Mouse (Mus musculus) liver, adult 2 months (tissue): ENCODE results near the gene Wdr82. TPM values are rescaled to one million over a fixed set of nuclear protein-coding genes. Genes with fewer than 3 reads are reported as not detected.

ENCODE experiments used
- DNase-seq: peaks from one replicate; pipeline ENCODE4 v3.0.0-alpha.2; 2011; ENCODE audit warnings: low read depth, low spot score; ENCODE audit errors: extremely low read depth
- H3K27ac ChIP-seq: fragments of 200-500 bp; replicated peaks from 2 replicates; pipeline ENCODE4 v1.5.1; 2012; ENCODE audit warnings: low read depth, mild to moderate bottlenecking, control low read depth, inconsistent platforms, low read length; ENCODE audit not compliant: insufficient read depth
- H3K27me3 ChIP-seq: fragments of 200-500 bp; 2 replicates; pipeline ENCODE4 v1.6.1; 2012; ENCODE audit warnings: mild to moderate bottlenecking, moderate library complexity, low read length, inconsistent platforms; ENCODE audit not compliant: control insufficient read depth, insufficient read depth
- H3K36me3 ChIP-seq: fragments of 200-500 bp; 2 replicates; pipeline ENCODE4 v1.6.1; 2012; ENCODE audit warnings: low read length, inconsistent platforms; ENCODE audit not compliant: control insufficient read depth, insufficient read depth
- H3K4me1 ChIP-seq: fragments of 200-500 bp; 2 replicates; pipeline ENCODE4 v1.6.1; 2011; ENCODE audit warnings: low read length; ENCODE audit not compliant: control insufficient read depth, insufficient read depth
- H3K4me3 ChIP-seq: fragments of 200-500 bp; 2 replicates; pipeline ENCODE4 v1.5.1; 2011; ENCODE audit warnings: low read depth, mild to moderate bottlenecking, control low read depth, low read length, moderate library complexity; ENCODE audit not compliant: insufficient read depth
- H3K79me2 ChIP-seq: fragments of 200-500 bp; 2 replicates; pipeline ENCODE4 v1.6.1; 2012; ENCODE audit warnings: inconsistent platforms, mild to moderate bottlenecking, low read length, moderate library complexity; ENCODE audit not compliant: control insufficient read depth, insufficient read depth
- H3K9ac ChIP-seq: fragments of 200-500 bp; 2 replicates; pipeline ENCODE4 v1.6.1; 2012; ENCODE audit warnings: low read depth, mild to moderate bottlenecking, control low read depth, inconsistent platforms, low read length
- CTCF ChIP-seq: fragments of 200-500 bp; IDR thresholded peaks from 2 replicates; pipeline ENCODE4 v1.5.1; 2011; ENCODE audit warnings: low read depth, low read length, control low read depth
- POLR2A ChIP-seq: fragments of 200-500 bp; IDR thresholded peaks from 2 replicates; pipeline ENCODE4 v1.6.1; 2011; ENCODE audit warnings: low read length, control low read depth; ENCODE audit not compliant: insufficient read depth; ENCODE audit errors: extremely low read depth
- WGBS: fragments of 180-500 bp; shearing (Covaris S2); methylation state at CpG from one replicate; pipeline ENCODE4 v1.1.7; 2018; 5-methylcytosine and 5-hydroxymethylcytosine counted together
- polyA plus RNA-seq: library from polyadenylated mRNA; depleted of rRNA; stranded (reverse); fragments of >200 nt; gene quantifications from 2 replicates; pipeline ENCODE4 v1.2.3, GENCODE M21; 2012
- total RNA-seq: library from RNA; depleted of rRNA; stranded (reverse); fragments of >200 nt; gene quantifications from 2 replicates; pipeline ENCODE4 v1.2.3, GENCODE M21; 2014

The Wdr82 gene
- total and polyA plus RNA-seq, 2 experiments: 23.6 to 36.3 TPM

DNA sequence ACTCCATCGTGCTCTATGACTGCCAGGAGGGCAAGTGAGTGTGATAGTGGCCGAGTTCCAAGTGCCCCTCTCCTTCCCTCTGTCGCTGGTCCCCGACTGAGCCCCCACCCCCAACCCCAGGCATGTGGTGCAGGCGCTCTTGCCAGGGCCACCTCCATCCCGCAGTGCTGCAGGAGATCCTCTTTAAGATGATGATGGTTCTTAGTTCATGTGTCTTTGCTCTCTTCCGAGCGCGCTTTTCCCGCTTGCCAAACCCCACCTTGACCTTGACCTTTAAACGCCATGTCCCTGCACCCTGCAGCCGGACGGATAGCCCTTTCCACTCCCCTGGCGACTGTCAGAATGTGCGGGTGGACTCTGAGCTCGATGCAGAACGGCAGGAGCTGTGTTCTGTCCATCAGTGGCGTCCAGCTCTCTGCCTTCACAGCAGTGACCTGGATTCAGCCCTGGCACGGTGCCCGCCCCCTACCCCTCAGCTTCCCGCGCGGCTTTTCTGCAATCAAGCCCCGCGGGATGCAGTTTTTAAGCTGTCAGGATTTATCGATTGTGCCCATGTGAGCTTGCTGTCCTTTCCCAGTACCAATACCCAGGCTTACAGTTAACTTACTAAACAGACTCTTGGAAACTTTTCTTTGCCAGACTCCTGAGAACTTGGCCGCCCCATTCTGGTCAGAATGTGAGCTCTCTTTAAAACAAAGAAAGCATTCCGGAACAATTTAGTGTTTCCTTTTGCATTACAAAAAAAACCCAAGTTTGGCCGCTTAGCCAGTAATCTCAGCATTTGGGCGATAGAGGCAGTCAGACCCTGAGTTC lies 824 bp downstream of the Wdr82 start:
- H3K36me3 ChIP-seq: peaks cover 4% of the 10 kb centered on the region
- H3K9ac ChIP-seq: peak overlapping the region; percentile 98
- DNase-seq: peak; percentile 92
- peak overlapping the region; percentile 95 for H3K4me3 ChIP-seq
- H3K27me3 ChIP-seq: no peaks in the 10 kb centered on the region
- WGBS: under 1% methylated on average over 30 of the region's 30 CpGs
- peak overlapping the region; percentile 97 for H3K27ac ChIP-seq
- peaks cover 15% of the 10 kb centered on the region for H3K79me2 ChIP-seq
- H3K4me1 ChIP-seq: peaks cover 14% of the 10 kb centered on the region
- TF ChIP-seq POLR2A (peak; percentile 50), CTCF (no peak)

DNA sequence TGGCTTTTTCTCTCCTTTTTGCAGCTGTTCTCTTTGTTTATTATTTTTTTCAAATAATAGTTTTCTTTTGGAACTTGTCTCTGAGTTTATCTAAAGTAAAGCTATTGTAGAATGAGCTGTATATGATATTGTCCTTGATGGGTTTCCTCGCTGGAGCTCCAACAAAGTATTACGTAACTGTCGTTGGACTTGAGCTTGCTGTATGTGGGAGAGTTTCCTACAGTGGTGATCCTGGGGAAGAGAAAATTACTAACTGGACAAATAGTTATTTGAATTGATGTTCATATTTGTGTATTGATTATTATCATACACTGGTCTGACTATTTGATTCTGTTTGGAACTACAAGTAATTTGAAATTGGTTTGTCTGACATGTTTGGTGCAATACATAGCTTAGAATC lies 1.8 kb downstream of the Wdr82 start:
- H3K27ac ChIP-seq: no peak overlapping the region
- H3K36me3 ChIP-seq: peaks cover 13% of the 10 kb centered on the region
- peaks cover 14% of the 10 kb centered on the region for H3K4me1 ChIP-seq
- H3K4me3 ChIP-seq: peak overlapping the region; percentile 36; the same call in 1 of the 2 replicates
- DNase-seq: peak; percentile 68
- H3K79me2 ChIP-seq: peaks cover 19% of the 10 kb centered on the region
- WGBS: 2% methylated on average over 3 of the region's 3 CpGs
- TF ChIP-seq CTCF: no peak
- no peak for TF ChIP-seq POLR2A
- H3K9ac ChIP-seq: no peak overlapping the region
- no peaks in the 10 kb centered on the region for H3K27me3 ChIP-seq

DNA sequence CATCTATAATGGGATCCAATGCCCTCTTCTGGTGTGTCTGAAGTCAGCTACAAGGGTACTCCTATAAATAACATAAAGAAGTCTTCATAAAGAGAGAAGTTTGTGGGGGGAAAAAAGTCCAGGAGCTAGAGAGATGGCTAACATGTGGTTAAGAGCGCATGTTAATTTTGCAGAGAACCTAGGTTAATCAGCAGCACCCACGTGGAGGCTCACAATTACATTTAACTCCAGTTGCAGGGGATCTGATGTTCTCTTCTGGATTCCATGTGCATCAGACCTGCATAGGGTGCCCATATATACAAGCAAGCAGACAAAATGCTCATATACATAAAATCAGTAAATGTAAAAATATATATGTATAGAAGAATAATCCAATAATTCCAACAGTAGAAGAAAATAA lies 2.6 kb downstream of the Wdr82 start:
- Histone ChIP-seq H3K79me2 (peaks cover 25% of the 10 kb centered on the region), H3K4me3 (no peak overlapping the region), H3K27ac (no peak overlapping the region), H3K36me3 (peaks cover 21% of the 10 kb centered on the region), H3K4me1 (peaks cover 14% of the 10 kb centered on the region), H3K27me3 (no peaks in the 10 kb centered on the region), H3K9ac (no peak overlapping the region)
- TF ChIP-seq POLR2A: no peak
- no peak for TF ChIP-seq CTCF
- whole genome bisulfite sequencing: 38% methylated on average over 2 of the region's 2 CpGs
- no peak for DNase-seq

DNA sequence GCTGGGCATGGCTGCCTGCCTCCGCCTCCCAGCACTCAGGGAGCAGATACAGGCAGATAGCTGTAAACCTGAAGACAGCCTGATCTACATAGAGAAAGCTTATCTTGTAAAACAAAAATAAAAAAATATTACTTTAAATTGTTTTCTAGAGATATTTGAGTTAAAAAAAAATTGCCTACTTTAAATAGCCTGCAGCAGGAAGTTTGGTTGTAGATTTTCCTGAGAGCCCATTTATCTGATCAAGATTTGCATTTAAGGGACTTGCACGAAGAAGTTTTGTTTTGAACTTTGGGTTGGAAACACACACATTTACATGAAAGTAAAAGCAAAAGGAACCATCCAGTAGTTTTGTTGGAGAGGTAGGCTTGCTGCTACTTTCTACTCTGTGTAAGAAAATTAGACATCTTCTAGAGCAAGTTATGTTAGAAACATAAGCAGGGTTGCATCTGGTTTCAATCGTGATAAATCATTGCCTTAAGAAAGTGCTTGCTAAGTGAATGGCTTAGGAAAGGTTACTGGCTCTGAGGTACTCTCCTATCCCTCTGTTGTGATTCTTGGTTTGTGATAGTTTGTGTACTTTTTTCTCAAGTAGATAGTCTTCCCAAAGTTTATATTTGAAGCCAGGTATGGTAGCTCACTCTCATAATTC lies 4.9 kb downstream of the Wdr82 start:
- Histone ChIP-seq H3K79me2 (peaks cover 25% of the 10 kb centered on the region), H3K4me1 (peaks cover 12% of the 10 kb centered on the region), H3K36me3 (peaks cover 37% of the 10 kb centered on the region), H3K27ac (no peak overlapping the region), H3K4me3 (no peak overlapping the region), H3K27me3 (no peaks in the 10 kb centered on the region), H3K9ac (no peak overlapping the region)
- TF ChIP-seq POLR2A (no peak), CTCF (no peak)
- 39% methylated on average over 3 of the region's 3 CpGs for WGBS
- DNase-seq: no peak

DNA sequence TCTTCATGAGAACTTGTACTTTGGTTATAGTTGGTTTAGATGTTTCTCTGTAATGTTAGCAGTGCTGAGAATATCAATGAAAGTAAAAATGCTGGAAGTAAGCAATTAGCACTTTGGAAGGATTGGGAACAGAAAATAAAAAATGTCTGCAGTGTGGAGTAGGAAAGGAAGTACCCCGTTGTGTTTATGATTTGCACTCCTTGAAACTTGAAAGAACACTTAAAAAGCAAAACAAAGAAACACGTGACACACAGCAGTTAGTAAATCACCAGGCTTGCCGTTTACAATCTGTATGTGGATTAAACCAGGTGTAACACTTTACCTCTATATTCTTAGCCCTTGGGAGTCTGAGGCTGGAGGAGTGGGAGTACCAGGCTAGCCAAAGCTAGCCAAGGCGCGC lies 6.0 kb downstream of the Wdr82 start:
- WGBS: 80% methylated on average over 5 of the region's 5 CpGs
- no peak for DNase-seq
- Histone ChIP-seq H3K36me3 (peaks cover 48% of the 10 kb centered on the region), H3K4me1 (peaks cover 12% of the 10 kb centered on the region), H3K4me3 (no peak overlapping the region), H3K9ac (no peak overlapping the region), H3K27me3 (no peaks in the 10 kb centered on the region), H3K27ac (no peak overlapping the region), H3K79me2 (peaks cover 25% of the 10 kb centered on the region)
- no peak for TF ChIP-seq POLR2A
- TF ChIP-seq CTCF: no peak

DNA sequence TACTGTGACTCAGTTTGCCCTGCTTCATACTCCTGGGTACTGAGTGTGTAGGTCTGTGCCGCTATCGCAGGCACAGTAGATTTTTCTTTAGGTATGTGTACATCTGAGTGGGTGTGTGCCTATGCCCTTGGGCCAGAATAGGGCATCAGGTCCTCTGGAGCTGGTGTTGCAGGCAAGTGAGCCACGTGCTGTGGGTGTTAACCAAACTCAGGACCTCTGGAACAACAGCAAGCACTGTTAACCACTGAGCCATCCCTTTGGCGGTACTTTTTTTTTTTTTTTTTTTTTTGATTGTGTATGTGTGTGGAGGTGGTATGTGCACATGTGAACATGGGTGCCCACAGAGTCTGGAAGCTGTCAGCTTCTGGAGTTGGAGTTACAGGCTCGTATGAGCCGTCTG lies 7.1 kb downstream of the Wdr82 start:
- H3K27me3 ChIP-seq: no peaks in the 10 kb centered on the region
- no peak overlapping the region for H3K27ac ChIP-seq
- H3K36me3 ChIP-seq: peaks cover 58% of the 10 kb centered on the region
- H3K79me2 ChIP-seq: peaks cover 25% of the 10 kb centered on the region
- WGBS: 76% methylated on average over 6 of the region's 6 CpGs
- no peak overlapping the region for H3K9ac ChIP-seq
- H3K4me3 ChIP-seq: no peak overlapping the region
- peaks cover 12% of the 10 kb centered on the region for H3K4me1 ChIP-seq
- TF ChIP-seq CTCF: no peak
- no peak for TF ChIP-seq POLR2A
- DNase-seq: no peak
